Mouse (Mus musculus): ENCODE measurements around the gene Pheta2.

DNA sequence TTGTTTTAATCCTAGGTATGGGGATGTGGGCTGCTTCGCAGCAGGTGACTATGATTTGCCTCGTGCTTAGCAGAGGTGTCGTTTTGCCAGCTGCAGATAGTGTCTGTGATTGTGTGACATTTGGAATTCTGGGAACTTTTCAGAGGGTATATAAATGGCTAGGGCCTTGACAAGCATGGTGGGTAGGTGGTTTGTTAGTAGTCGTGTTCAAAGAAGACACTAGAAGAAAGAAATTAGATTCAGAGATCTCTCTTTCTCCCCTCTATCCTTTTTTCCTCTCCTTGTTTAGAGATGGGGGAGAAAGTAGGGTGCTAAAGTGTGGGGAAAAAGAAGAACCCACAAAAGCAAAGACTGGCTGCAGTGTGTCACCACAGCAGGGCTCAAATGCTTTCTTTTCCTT is 29.4 kb downstream of the Pheta2 start:
- TF ChIP-seq SMC3 (IDR thresholded peaks at IDR 0.05; ENCODE audit: low read depth, low read length) = no peak
- no peak for TF ChIP-seq CTCF (conservative IDR thresholded peaks at IDR 0.05 in 1 of 2, IDR thresholded peaks at IDR 0.05 in 1 of 2; ENCODE audit: low read depth in 2 of 2, low read length in 2 of 2)
- TF ChIP-seq MYC (IDR thresholded peaks at IDR 0.05; ENCODE audit: low read depth, low read length) = no peak
- TF ChIP-seq MEF2A (IDR thresholded peaks at IDR 0.05; ENCODE audit: borderline replicate concordance, low read depth, low read length) = no peak
- TF ChIP-seq KAT2A (IDR thresholded peaks at IDR 0.05; ENCODE audit: insufficient replicate concordance, low read length) = no peak
- no peak for TF ChIP-seq POLR2A (IDR thresholded peaks at IDR 0.05; ENCODE audit: low read depth, low read length)
- TF ChIP-seq USF2 (conservative IDR thresholded peaks at IDR 0.05; ENCODE audit: low read depth, low read length) = no peak
- TF ChIP-seq ZNF384 (IDR thresholded peaks at IDR 0.05; ENCODE audit: low read depth, low read length) = no peak
- TF ChIP-seq MAX (IDR thresholded peaks at IDR 0.05; ENCODE audit: low read length) = no peak
- no peak for TF ChIP-seq ZKSCAN1 (IDR thresholded peaks at IDR 0.05; ENCODE audit: borderline replicate concordance, low read depth, low read length)
- no peak for TF ChIP-seq POLR2AphosphoS2 (IDR thresholded peaks at IDR 0.05; ENCODE audit: low read depth, low read length)
